Mouse (Mus musculus) heart, postnatal 14 days (tissue): ENCODE measurements around the gene Wdr47. TPM values are rescaled to one million over a fixed set of nuclear protein-coding genes. Genes with fewer than 3 reads are reported as not detected.
"Not testable (repeated sequence)": the region's sequence is repeated elsewhere in the genome, so short reads cannot be mapped to it uniquely, and the experiment has no call there.

Experiments
- DNase-seq, 2 experiments: peaks; one replicate each; pipeline ENCODE4 v3.0.0; 2021 to 2022
- intact Hi-C: fragments of 180-260 bp; cut with DNase I; formaldehyde crosslinking; loops from one replicate; pipeline ENCODE4 v1.15.1; 2025
- total RNA-seq, 2 experiments: library from RNA; stranded (reverse); gene quantifications; 2 replicates each; pipeline ENCODE4 v1.2.3; 2021

The Wdr47 gene
- total RNA-seq, 2 experiments from 2014 or later = 8.9 to 9.0 TPM

GRCm38 (mm10) chr3:108591530-108592522 lies 747 bp downstream of the Wdr47 start:
- no peak for DNase-seq
- intact Hi-C loops = no loop called here

GRCm38 (mm10) chr3:108608906-108609305 lies 17.8 kb downstream of the Wdr47 start:
- DNase-seq = no peak
- intact Hi-C loops = no loop called here

- intact Hi-C loops = no loop called here
- no peak for DNase-seq
These were observed 43.7 kb downstream of the Wdr47 start for GRCm38 (mm10) chr3:108634761-108635160.

GRCm38 (mm10) chr3:108639412-108639811 lies 48.3 kb downstream of the Wdr47 start:
- intact Hi-C loops = no loop called here
- no peak for DNase-seq

GRCm38 (mm10) chr3:108640998-108641397 lies 49.9 kb downstream of the Wdr47 start:
- DNase-seq = no peak
- intact Hi-C loops = loop anchor here (10.0 kb wide), 1 partner anchor 236 kb away; no protein-coding TSS in a partner anchor

GRCm38 (mm10) chr3:108644856-108645255 lies 53.8 kb downstream of the Wdr47 start:
- intact Hi-C loops = loop anchor here (10.0 kb wide), 1 partner anchor 240 kb away; no protein-coding TSS in a partner anchor
- no peak for DNase-seq

- intact Hi-C loops = loop anchor here (10.0 kb wide), 1 partner anchor 241 kb away; no protein-coding TSS in a partner anchor
- DNase-seq = no peak
These were observed 55.0 kb downstream of the Wdr47 start for GRCm38 (mm10) chr3:108646036-108646435.

- intact Hi-C loops = loop anchor here (10.0 kb wide), 1 partner anchor 243 kb away; no protein-coding TSS in a partner anchor
- DNase-seq = not testable (repeated sequence)
These were observed 56.6 kb downstream of the Wdr47 start for GRCm38 (mm10) chr3:108647681-108648080.

- intact Hi-C loops = loop anchor here (5.0 kb wide), 1 partner anchor 81 kb away; the partner anchor contains the start of gene Taf13
- DNase-seq = no peak
These were observed 62.0 kb downstream of the Wdr47 start for GRCm38 (mm10) chr3:108652866-108653642.

- DNase-seq = peak; percentile 97 to 98
- intact Hi-C loops = loop anchor here (5.0 kb wide), 1 partner anchor 82 kb away; the partner anchor contains the start of gene Taf13
These were observed 62.8 kb downstream of the Wdr47 start, which contains the start of gene Clcc1 for GRCm38 (mm10) chr3:108653710-108654379. TSS of gene Clcc1 (plus strand) at chr3:108653913.

GRCm38 (mm10) chr3:108654566-108654965 lies 63.5 kb downstream of the Wdr47 start:
- no peak for DNase-seq
- intact Hi-C loops = loop anchor here (5.0 kb wide), 1 partner anchor 82 kb away; the partner anchor contains the start of gene Taf13

- intact Hi-C loops = no loop called here
- DNase-seq = no peak
These were observed 64.4 kb downstream of the Wdr47 start for GRCm38 (mm10) chr3:108655486-108655885.

- intact Hi-C loops = no loop called here
- no peak for DNase-seq
These were observed 67.5 kb downstream of the Wdr47 start for GRCm38 (mm10) chr3:108658612-108659011.

GRCm38 (mm10) chr3:108660941-108661340 lies 69.9 kb downstream of the Wdr47 start:
- no peak for DNase-seq
- intact Hi-C loops = no loop called here

- intact Hi-C loops = no loop called here
- no peak for DNase-seq
These were observed 85.5 kb downstream of the Wdr47 start for GRCm38 (mm10) chr3:108676616-108677015.

- no peak for DNase-seq
- intact Hi-C loops = no loop called here
These were observed 89.9 kb downstream of the Wdr47 start for GRCm38 (mm10) chr3:108681004-108681403.

GRCm38 (mm10) chr3:108683597-108683996 lies 92.5 kb downstream of the Wdr47 start:
- DNase-seq, intact Hi-C loops: not testable (repeated sequence)

GRCm38 (mm10) chr3:108685701-108686100 lies 94.6 kb downstream of the Wdr47 start:
- intact Hi-C loops = no loop called here
- DNase-seq = no peak

- intact Hi-C loops = no loop called here
- no peak for DNase-seq
These were observed 97.9 kb downstream of the Wdr47 start for GRCm38 (mm10) chr3:108689015-108689441.

GRCm38 (mm10) chr3:108689446-108689845 lies 98.4 kb downstream of the Wdr47 start:
- intact Hi-C loops = no loop called here
- DNase-seq = no peak
